Mouse (Mus musculus): Measurements from ENCODE around the gene Myo1b.

GRCm38 (mm10) chr1:51837311-51837710 lies 78.6 kb downstream of the Myo1b start:
- TF ChIP-seq CTCF (conservative IDR thresholded peaks at IDR 0.05 in 1 of 2, IDR thresholded peaks at IDR 0.05 in 1 of 2; ENCODE audit: low read depth in 2 of 2, low read length in 2 of 2) (no peak), TBP (conservative IDR thresholded peaks at IDR 0.05; ENCODE audit: low read depth, low read length) (no peak), USF1 (IDR thresholded peaks at IDR 0.05; ENCODE audit: low read depth, low read length) (no peak), NELFE (IDR thresholded peaks at IDR 0.05; ENCODE audit: low read depth, low read length) (no peak), JUND (conservative IDR thresholded peaks at IDR 0.05; ENCODE audit: low read depth, low read length) (no peak), ZC3H11A (IDR thresholded peaks at IDR 0.05; ENCODE audit: low read depth, low read length) (no peak), ELF1 (IDR thresholded peaks at IDR 0.05; ENCODE audit: low read depth, low read length) (no peak), BHLHE40 (IDR thresholded peaks at IDR 0.05; ENCODE audit: low read depth, low read length) (no peak)

Measured in CH12.LX (cell line).